Comparison of ENCODE assay signal across 20 mouse cellular contexts in genomic region chr15:102948842-102949241, GRCm38 (mm10). TPM values are rescaled to one million over a fixed set of nuclear protein-coding genes. Genes with fewer than 3 reads are reported as not detected.
"Had no signal": no experiment of that assay in that cellular context is flagged by ENCODE, and none has a peak within 500 bp of the region (broad histone marks: within the 10 kb centered on the region; RNA-seq: fewer than 3 reads in every experiment).

No protein-coding gene starts in this region.

- H3K9ac ChIP-seq: liver, embryonic 13.5 days; liver, postnatal 0 days; lung, embryonic 15.5 days; midbrain, embryonic 15.5 days had no signal

- H3K9me3 ChIP-seq: liver, embryonic 13.5 days; lung, embryonic 15.5 days; megakaryocyte, embryonic 14.5 days; midbrain, embryonic 15.5 days had no signal

- DNase-seq: kidney, adult 8-10 months; layer of hippocampus, adult 9-11 months; layer of hippocampus, postnatal 36 days; liver; liver, embryonic 13.5 days; liver, postnatal 0 days; lung, postnatal 14 days; thymus, adult 18-20 months; thymus, postnatal 25 days had no signal

- H3K27ac ChIP-seq: liver, embryonic 13.5 days; lung, embryonic 15.5 days; macrophage; midbrain, embryonic 15.5 days had no signal

- H3K4me1 ChIP-seq: liver, embryonic 13.5 days; lung, embryonic 15.5 days; midbrain, embryonic 15.5 days had no signal

- ATAC-seq: intestine, embryonic 16.5 days; liver, postnatal 0 days; midbrain, embryonic 15.5 days had no signal

- H3K4me2 ChIP-seq: liver, embryonic 13.5 days; lung, embryonic 15.5 days; midbrain, embryonic 11.5 days; midbrain, embryonic 15.5 days had no signal

- H3K36me3 ChIP-seq: liver, embryonic 13.5 days; lung, embryonic 15.5 days; midbrain, embryonic 15.5 days had no signal

- H3K4me3 ChIP-seq: liver, embryonic 13.5 days; lung, embryonic 15.5 days; megakaryocyte, embryonic 14.5 days; midbrain, embryonic 15.5 days had no signal

RNA-seq across cellular contexts. Expression of gene Hoxc11, which starts 5.4 kb away (rescaled TPM):
- total RNA-seq: layer of hippocampus, postnatal 36 days; left cerebral cortex, adult 8-10 months; left cerebral cortex, postnatal 25 days; monocyte, adult 5-6 weeks had no signal
- polyA plus RNA-seq: liver, embryonic 13.5 days; liver, postnatal 0 days; lung, embryonic 15.5 days; macrophage; midbrain, embryonic 11.5 days; midbrain, embryonic 15.5 days; stomach, embryonic 14.5 days had no signal

RNA-seq across cellular contexts. Expression of gene Hoxc12, which starts 12.3 kb away (rescaled TPM):
- total RNA-seq: layer of hippocampus, postnatal 36 days; left cerebral cortex, adult 8-10 months; left cerebral cortex, postnatal 25 days; monocyte, adult 5-6 weeks had no signal
- polyA plus RNA-seq: intestine, embryonic 16.5 days; kidney, embryonic 16.5 days; liver, embryonic 13.5 days; liver, postnatal 0 days; lung, embryonic 15.5 days; macrophage; midbrain, embryonic 11.5 days; midbrain, embryonic 15.5 days; stomach, embryonic 14.5 days had no signal

RNA-seq across cellular contexts. Expression of gene Hoxc10, which starts 17.8 kb away (rescaled TPM):
- total RNA-seq: layer of hippocampus, postnatal 36 days; left cerebral cortex, adult 8-10 months; left cerebral cortex, postnatal 25 days; monocyte, adult 5-6 weeks had no signal
- polyA plus RNA-seq: liver, embryonic 13.5 days; liver, postnatal 0 days; lung, embryonic 15.5 days; macrophage; midbrain, embryonic 11.5 days; midbrain, embryonic 15.5 days; stomach, embryonic 14.5 days had no signal

RNA-seq across cellular contexts. Expression of gene Hoxc5, which starts 18.4 kb away (rescaled TPM):
- total RNA-seq: layer of hippocampus, postnatal 36 days; left cerebral cortex, adult 8-10 months; left cerebral cortex, postnatal 25 days; monocyte, adult 5-6 weeks had no signal
- polyA plus RNA-seq: liver, postnatal 0 days; macrophage; midbrain, embryonic 11.5 days; midbrain, embryonic 15.5 days had no signal

RNA-seq across cellular contexts. Expression of gene Hoxc9, which starts 27.4 kb away (rescaled TPM):
- total RNA-seq: layer of hippocampus, postnatal 36 days; left cerebral cortex, adult 8-10 months; left cerebral cortex, postnatal 25 days; monocyte, adult 5-6 weeks had no signal
- polyA plus RNA-seq: liver, embryonic 13.5 days; liver, postnatal 0 days; lung, embryonic 15.5 days; macrophage; midbrain, embryonic 11.5 days; midbrain, embryonic 15.5 days; stomach, embryonic 14.5 days had no signal
